Mouse (Mus musculus) layer of hippocampus, adult 2 months (tissue): ENCODE measurements around the gene Bfsp2. TPM values are rescaled to one million over a fixed set of nuclear protein-coding genes. Genes with fewer than 3 reads are reported as not detected.

Source experiments
- DNase-seq, 2 experiments: peaks; one replicate each; pipeline ENCODE4 v3.0.0; 2022; ENCODE audit warnings: low spot score in 2 of 2
- H3K27ac ChIP-seq: fragments of 200-600 bp; 2 replicates; pipeline ENCODE4 v1.8.1; 2022
- H3K4me3 ChIP-seq: fragments of 200-600 bp; 2 replicates; pipeline ENCODE4 v1.8.1; 2022; ENCODE audit warnings: mild to moderate bottlenecking
- CTCF ChIP-seq: fragments of 200-600 bp; conservative IDR thresholded peaks from 2 replicates; pipeline ENCODE4 v1.8.1; 2022; ENCODE audit warnings: antibody characterized with exemption, mild to moderate bottlenecking, moderate library complexity
- long read RNA-seq, 2 experiments: library from polyadenylated mRNA; stranded (forward); transcript quantifications; one replicate each; pipeline ENCODE4 v2.0.0; 2021; ENCODE audit warnings: borderline mapping rate in 2 of 2
- total RNA-seq, 2 experiments: library from RNA; stranded (reverse); gene quantifications; 2 replicates each; pipeline ENCODE4 v1.2.3; 2021

Gene Bfsp2
- 1 to 10 TPM; 2.0 to 2.3 TPM for total RNA-seq
- long read RNA-seq, experiment 1, partial matches to known transcripts: 0 of 3 reads
- long read RNA-seq, experiment 1, other reads (novel, unspliced or antisense): 1 of 3 reads
- long read RNA-seq, experiment 2, partial matches to known transcripts: 0 of 3 reads
- long read RNA-seq, experiment 2, other reads (novel, unspliced or antisense): 0 of 3 reads

DNA sequence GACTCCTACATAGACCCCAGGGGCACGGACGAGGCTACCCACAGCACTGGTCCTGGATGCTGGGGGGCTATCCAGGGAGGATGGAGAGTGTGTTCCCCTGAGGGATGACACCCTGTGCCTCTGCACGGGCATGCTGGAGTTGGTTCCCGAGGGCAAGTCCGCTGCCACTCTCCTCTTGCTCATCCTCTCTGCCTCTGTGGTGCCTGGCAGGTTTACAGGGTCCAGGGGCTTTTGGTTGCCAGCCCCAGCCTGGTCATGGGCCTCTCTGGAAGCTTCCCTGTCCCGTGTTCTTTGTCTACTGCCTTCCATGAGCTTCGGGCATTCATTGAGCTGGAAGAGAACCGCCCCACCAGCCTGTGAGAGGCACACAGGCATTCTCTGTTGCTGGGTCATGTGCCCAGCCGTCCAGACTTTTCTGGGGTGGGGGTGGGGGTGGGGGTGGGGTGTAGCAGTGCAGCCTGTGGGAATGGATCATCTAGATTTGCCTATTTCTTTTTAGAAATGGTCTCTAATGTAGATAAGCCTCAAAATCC lies at the start of gene Bfsp2:
Gene Bfsp2, minus strand, starts transcription at position 377 of the 533 bp plus-strand sequence.
- Histone ChIP-seq H3K4me3 (no peak within 1 kb of the TSS), H3K27ac (peak within 1 kb of the TSS; percentile 28)
- no peak for TF ChIP-seq CTCF
- no peak for DNase-seq

DNA sequence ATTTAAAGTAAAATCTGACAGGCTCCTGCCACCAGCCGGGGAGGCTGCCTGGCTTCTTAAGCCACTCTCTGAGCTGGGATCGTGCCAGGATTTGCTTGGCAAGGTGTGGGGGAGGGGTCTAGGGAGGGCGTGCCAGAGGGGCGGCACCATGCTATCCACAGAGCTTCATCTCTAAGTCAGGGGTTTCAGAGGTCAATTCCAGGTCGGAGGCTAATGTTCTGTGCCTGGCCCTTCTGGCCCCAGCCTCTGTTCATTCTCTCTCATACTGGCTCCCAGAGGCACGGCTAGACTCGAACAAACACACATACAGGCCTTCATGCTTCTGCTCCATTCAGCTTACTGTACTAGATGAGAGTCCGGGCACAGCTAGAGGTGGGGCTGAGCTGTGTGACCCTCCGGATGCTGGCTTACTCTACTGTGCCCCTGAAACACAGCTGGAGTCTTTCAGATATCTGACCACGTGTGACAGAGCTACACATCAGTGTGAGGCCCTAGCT lies 44.9 kb upstream of the Bfsp2 start:
- TF ChIP-seq CTCF: no peak
- Histone ChIP-seq H3K27ac (peak overlapping the region; percentile 53; the same call in 1 of the 2 replicates), H3K4me3 (no peak overlapping the region)
- DNase-seq: no peak

DNA sequence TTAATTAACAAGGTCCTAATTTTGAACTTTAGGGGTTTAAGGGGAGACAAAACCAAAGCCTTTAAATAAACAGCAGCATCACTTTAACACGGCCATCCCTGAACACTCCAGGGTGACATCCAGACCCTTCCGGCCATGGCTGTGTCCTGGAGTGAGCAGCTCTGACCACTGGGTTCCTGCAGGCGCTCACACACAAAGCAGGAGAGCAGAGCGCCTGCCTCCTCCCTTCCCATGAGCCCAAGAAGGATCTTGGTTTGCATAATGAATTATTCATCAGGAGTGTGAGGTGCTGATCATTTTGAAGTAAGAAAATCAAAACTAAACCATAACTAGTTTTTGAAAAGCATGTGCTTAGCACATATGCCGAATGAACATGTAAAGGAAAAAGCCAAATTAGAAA lies 44.4 kb upstream of the Bfsp2 start:
- DNase-seq: no peak
- Histone ChIP-seq H3K4me3 (no peak overlapping the region), H3K27ac (peak overlapping the region; percentile 68)
- TF ChIP-seq CTCF: 0 out of 2 replicates have a peak, but pooled peaks have one; percentile 11

DNA sequence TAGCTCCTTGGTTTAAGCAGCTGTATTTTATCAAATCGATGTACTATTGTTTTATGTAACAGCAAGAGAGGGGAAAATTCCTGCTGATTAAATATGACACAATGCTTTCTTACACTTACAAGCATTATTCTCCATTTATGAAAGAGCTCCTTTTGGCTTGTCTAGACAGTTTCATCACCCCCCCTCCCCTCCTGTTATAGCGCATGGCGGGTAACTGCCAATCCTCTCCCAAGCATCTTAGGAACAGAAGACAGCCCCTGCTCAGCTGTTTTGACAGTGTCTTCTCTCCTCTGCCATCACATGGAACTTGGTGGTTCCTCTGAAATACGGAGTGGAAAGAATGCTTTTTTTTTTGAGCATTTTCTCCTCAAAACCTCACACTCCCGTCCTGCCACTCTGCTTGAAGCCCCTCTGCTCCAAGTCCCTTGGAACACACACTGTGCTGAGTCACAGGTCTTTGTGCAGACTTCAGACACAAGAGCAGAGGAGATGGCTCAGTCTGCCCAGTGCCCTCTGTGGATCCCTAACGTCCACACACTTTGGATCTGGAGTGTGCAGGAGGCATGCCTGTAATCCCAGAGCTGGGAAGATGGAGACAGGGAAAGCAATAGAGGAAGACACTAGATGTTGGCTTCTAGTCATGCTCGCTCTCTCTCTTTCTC lies 43.7 kb upstream of the Bfsp2 start:
- peak overlapping the region; percentile 68; the same call in 1 of the 2 replicates for H3K27ac ChIP-seq
- no peak overlapping the region for H3K4me3 ChIP-seq
- DNase-seq: peak in 1 of 2 experiments; percentile 29
- no peak for TF ChIP-seq CTCF

DNA sequence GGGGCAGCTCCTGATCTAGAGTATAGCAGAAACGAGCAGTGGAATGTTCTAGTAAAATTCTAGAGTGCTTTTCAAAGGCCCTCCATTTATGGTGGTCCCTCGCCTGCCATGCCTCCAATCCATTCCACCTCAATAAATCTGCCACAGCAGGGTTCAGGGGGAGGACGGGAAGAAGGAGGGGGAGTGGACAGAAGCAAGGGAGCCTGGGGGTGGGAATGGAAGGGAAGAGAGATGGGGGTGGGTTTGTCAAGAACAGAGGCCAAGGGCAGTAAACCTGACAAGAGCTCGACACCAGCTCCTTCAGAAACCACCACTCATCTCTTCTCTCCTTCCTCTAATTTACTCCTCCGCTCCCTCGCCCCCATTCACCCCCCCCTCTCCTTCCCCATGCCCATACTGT lies 42.8 kb upstream of the Bfsp2 start:
- H3K27ac ChIP-seq: no peak overlapping the region
- H3K4me3 ChIP-seq: no peak overlapping the region
- no peak for DNase-seq
- TF ChIP-seq CTCF: no peak

DNA sequence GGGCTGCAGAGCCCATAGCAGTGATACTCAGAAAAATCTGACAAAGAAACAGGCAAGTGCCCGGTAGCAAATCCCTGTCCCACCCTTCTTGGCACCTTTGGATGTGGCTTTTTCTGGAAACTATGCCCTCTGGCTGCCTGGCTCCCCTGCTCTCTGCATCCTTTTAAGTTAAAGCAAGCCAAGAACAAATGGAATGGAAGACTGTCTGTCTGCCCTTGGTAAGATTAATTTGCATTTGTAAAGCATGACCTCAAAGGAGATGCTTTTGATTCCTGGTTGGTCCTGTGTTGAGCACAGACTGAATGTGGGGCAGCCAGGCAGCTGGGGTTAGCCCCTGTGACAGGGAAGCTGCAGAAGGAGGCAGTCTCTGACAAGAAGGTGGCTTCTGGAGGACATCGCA lies 33.7 kb upstream of the Bfsp2 start:
- Histone ChIP-seq H3K4me3 (no peak overlapping the region), H3K27ac (no peak overlapping the region)
- no peak for TF ChIP-seq CTCF
- DNase-seq: no peak

DNA sequence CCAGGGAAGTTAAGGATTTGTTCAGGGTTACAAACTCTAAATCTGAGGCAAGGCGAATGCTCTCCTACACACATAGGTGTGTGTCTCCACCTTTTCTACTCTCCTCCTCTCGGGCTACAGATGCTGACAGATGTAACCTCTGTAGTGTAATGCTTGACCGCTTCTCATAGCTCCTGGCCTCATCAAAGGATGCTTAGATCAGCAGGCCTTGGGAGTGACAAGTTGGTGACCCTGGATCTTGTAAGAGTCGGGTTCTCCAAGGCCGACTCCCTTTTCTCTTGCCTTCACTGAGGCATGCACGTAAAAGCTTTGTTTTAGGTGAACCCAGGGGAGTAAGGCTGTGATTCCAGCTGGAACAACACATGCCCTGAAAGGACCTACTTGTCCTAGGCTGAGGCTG lies 32.0 kb upstream of the Bfsp2 start:
- Histone ChIP-seq H3K27ac (no peak overlapping the region), H3K4me3 (no peak overlapping the region)
- no peak for TF ChIP-seq CTCF
- DNase-seq: no peak

DNA sequence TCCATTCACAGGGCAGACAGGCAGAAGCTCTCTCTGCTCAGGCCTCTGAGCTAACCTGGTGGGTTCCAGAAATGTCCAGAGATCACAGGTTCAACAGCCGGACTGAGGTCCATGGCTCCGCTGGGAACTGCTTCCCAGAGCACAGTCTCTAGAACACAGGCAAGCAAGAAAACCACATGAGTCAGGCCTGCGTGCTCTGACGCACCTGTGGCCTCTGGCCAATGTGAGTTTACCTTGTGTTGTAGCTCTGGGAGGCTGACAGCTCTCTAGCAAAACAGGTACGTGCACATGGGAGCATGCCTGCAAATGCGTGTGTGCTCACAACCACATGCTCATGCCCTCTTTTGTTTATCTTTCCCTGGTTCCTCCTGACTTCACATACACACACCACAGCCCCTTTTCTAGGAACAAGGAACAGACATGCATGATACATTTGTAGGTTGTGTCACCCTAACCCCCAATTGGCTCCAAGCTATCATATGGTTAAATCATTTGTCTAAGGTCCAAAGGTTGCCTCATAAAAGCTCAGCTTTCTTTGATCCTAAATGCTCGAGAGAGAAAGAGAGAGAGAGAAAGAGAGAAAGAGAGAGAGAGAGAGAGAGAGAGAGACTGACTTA lies 26.9 kb upstream of the Bfsp2 start:
- no peak for TF ChIP-seq CTCF
- no peak for DNase-seq
- Histone ChIP-seq H3K4me3 (no peak overlapping the region), H3K27ac (no peak overlapping the region)

DNA sequence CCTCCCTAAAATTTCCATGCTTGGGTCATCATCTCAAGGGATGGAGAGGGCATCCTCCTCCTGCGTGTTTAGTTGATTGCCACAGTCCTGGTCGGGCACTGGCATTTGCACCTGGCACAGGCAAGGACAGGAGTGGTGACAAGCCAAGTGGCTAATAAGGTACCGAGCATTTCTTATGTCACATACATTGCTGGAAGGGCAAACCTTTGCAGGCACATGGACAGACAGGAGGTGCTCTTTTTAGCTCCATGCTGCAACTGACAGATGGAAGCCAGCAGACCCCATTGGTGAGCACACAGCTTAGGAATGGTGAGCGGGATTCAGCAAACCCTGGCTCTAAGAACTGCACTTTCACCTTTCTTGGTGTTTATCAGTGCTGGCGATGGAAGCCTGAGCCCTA lies 24.8 kb upstream of the Bfsp2 start:
- H3K27ac ChIP-seq: 0 out of 2 replicates have a peak overlapping the region, but pooled peaks have one; percentile 8
- no peak for TF ChIP-seq CTCF
- DNase-seq: no peak
- no peak overlapping the region for H3K4me3 ChIP-seq

DNA sequence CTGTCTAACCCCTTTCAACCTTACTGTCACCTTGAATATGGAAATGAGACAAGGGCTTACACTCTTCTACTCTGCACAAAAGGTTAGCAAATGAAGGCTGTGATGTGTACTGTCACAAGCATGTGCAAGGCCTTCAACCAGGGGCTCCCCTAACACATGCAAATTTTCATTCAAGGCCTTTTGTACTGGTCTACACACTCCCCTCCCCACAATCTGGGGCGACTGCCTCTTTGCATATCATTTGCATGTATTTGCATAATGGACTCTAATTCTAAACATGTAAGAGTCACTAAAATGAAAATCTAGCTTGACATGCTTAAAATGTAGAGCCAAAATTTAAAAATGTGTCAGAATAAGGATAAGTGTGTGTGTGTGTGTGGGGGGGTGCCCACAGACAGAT lies 24.4 kb upstream of the Bfsp2 start:
- no peak overlapping the region for H3K4me3 ChIP-seq
- TF ChIP-seq CTCF: no peak
- no peak for DNase-seq
- H3K27ac ChIP-seq: no peak overlapping the region

DNA sequence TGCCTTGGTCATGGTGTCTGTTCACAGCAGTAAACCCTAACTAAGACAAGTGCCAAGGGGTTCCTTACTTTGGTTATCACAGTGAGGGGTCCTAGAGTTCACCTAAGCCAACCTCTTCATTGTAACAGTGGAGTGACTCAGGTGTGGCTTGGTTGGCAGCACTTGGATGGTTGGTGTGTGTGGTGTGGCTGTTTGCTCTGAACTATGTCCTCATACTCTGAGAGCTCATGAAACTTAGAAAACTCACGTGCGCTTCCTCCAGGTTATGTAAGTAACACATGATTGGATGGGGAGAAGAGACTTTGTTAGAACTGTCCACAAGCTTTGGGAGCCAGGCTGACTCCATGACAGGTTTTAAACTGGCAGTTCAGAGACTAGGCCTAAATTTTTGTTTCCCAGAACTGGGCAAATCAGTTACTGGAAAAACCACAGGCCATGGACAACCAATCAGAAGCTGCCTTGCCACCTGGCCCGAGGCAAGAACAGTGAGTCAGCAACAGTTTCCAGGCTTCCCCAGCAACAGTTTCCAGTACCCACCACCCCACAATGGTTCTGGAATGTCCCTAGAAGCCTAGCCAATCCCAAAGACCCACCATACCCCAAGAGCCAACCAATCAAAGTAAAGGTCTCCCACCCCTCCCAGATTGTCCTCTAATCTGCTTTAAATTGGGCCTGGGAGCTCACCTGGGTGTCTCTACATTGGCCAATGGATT lies 23.5 kb upstream of the Bfsp2 start:
- DNase-seq: no peak
- no peak overlapping the region for H3K27ac ChIP-seq
- H3K4me3 ChIP-seq: no peak overlapping the region
- TF ChIP-seq CTCF: no peak

DNA sequence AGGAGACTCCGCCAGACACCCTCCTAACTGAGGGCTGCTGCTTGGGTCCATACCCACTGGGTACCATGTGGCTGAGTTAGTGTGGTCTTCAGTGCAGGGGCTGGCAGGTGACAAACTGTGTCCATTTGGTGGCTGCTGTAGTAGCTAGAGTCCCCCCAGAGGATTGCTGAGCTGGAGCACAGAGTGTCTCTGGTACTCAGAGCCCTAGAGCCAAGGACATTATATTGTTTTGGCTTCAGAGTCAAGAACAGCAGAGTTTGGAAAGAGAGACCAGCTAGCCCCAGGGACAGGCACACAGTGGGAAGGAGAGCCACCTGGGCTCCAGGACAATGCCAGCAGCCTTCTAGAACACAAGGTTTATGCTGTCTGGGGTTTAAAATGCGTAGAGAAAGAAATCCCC lies 22.4 kb upstream of the Bfsp2 start:
- no peak for TF ChIP-seq CTCF
- H3K27ac ChIP-seq: peak overlapping the region; percentile 49; the same call in 1 of the 2 replicates
- DNase-seq: no peak
- H3K4me3 ChIP-seq: no peak overlapping the region
